Mouse (Mus musculus) C2C12 (cell line): ENCODE results near the gene Eif4h.

Experiments
- CEBPB ChIP-seq: IDR thresholded peaks from one replicate; pipeline ENCODE4 v1.6.1; 2011; ENCODE audit warnings: low read depth, mild to moderate bottlenecking, control low read depth, moderate library complexity
- CTCF ChIP-seq: IDR thresholded peaks from one replicate; pipeline ENCODE4 v1.5.1; 2011; ENCODE audit not compliant: control insufficient read depth, insufficient read depth, insufficient read length
- FOSL1 ChIP-seq: IDR thresholded peaks from one replicate; pipeline ENCODE4 v1.8.0; 2011; ENCODE audit warnings: mild to moderate bottlenecking, low read length; ENCODE audit not compliant: poor library complexity, insufficient read depth, severe bottlenecking
- USF1 ChIP-seq: IDR thresholded peaks from one replicate; pipeline ENCODE4 v1.6.1; 2011; ENCODE audit warnings: low read depth, mild to moderate bottlenecking, control low read depth, moderate library complexity

DNA sequence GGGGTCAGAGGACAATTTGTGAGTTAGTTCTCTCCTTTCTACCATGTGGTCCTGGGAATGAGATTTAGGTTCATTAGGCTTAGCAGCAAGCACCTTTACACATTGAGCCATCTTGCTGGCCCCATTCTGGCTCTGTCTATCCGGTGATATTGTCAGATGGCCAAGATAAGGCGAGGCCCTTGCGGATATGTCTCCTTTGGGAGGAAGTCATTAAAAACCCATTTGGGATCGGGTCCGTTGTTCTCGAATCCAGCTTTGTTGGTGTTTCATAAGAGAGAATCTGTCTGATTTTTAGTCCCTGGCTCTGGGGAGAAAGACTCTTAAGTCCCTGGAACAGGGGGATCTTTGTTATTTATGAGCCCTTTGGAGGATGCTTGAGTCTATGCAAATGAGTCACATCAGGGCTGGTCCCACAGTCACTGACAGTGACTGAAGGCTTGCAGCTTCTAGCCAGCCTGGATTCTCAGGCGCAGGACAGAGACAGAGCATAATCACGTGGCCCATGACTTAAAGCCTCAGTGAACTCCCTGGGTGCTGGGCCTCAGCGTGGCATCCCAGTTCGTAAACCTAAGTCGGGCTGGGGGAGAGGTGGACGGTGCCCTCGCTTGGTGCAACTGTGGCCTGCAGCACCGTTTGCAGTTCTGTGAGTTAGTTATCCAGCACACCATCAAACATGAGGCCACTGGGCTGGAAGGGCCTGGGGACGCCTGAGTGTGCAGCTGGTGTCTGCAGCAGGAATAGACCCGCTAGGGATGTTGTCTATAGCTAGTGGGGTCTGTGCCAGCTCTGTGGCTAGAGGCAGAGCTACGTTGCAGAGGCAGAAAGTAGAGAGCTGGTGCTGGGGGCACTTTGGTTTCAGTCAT, 32.3 kb upstream of the Eif4h start:
- TF ChIP-seq CTCF (no peak), USF1 (no peak), FOSL1 (no peak), CEBPB (no peak)
